Mouse (Mus musculus): ENCODE results near the gene Fam13c.
"Not testable (repeated sequence)": the region's sequence is repeated elsewhere in the genome, so short reads cannot be mapped to it uniquely, and the experiment has no call there.

Fam13c gene

GRCm38 (mm10) chr10:70439676-70440521 is at the start of gene Fam13c:
Gene Fam13c, plus strand, starts transcription at chr10:70440481.
- no peak for DNase-seq (ENCODE audit: low read depth)

- DNase-seq (ENCODE audit: low read depth), result no peak
Measured at GRCm38 (mm10) chr10:70395900-70396299, 44.4 kb upstream of the Fam13c start.

GRCm38 (mm10) chr10:70398224-70398623 is 42.1 kb upstream of the Fam13c start:
- no peak for DNase-seq (ENCODE audit: low read depth)

GRCm38 (mm10) chr10:70402006-70402405 is 38.3 kb upstream of the Fam13c start:
- no peak for DNase-seq (ENCODE audit: low read depth)

GRCm38 (mm10) chr10:70402711-70403110 is 37.6 kb upstream of the Fam13c start:
- no peak for DNase-seq (ENCODE audit: low read depth)

DNA sequence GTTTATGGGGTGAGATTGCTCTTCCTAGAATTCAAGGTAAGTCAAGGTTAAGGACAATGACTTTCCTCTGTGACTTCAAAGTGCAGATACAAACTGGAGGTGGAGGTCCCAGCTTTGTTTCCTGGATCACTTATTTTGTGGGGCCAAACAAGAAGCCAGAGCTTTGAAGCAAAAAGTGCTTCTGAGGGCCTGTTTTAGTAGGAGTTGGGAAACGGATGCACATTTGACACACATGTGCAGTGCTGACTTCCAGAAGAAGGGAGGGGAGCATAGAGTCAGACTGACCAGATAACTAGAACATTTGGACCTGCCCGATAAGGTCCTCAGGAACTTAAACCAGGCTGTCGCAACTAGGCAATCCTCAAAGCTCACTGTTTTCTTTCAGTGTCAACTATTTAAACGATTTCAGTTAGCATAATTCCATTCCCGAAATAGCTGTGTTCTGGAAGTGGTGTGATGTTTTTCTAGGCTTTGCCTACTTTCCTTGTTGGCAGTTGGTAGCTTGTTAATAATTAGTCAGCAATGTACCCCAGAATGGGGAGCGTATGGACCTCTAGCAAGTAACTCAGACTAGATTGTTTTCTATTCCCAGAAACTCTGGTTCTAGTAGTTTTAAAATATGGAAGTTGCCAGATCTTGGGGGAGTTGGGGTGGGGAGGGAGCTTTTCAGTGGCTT is 22.3 kb upstream of the Fam13c start:
- no peak for DNase-seq (ENCODE audit: low read depth)

DNA sequence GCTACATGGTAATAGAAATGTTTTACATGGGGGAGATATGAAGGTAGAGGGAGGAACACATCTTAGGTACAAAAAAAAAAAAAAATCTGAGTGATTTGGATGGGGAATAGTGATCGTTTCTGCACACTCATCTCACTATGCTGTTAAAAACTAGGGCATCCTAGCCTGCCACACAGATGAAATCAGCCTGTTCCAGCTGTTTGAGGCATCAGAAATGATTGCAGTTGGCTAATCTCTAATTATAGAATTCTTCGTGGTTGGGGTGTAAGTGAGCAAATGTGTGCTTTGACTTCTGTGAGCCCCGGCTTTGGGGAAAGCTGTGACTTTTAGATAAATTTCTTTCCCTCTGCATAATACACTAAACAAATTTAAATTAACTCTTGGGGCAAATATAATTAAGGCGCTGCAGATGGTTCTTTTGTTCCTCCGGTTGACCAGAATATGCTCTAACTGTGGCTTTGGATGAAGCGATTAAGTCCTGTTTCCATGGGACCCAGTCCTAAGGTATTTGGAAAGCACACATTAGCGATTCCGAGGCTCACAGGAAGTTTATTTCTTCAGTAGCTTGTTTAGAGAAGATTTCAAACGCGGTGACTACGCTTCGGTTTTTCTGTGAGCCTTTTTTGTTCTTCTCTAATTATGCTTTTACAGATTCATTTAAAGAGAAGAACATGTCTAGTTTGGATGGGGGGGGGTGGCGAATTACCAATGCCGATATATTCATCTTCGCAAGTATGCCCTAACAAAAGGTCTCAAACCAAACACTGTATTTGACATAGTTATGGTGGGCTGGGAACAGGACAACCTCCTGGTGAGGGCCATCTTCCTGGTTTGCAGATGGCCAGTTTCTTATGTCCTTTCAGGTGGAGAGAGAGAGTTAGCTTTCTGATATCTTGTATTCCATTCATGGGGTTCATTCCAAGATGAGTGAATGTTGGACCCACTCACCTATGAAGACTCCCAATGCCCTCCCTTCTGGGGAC is 20.7 kb upstream of the Fam13c start:
- no peak for DNase-seq (ENCODE audit: low read depth)

DNA sequence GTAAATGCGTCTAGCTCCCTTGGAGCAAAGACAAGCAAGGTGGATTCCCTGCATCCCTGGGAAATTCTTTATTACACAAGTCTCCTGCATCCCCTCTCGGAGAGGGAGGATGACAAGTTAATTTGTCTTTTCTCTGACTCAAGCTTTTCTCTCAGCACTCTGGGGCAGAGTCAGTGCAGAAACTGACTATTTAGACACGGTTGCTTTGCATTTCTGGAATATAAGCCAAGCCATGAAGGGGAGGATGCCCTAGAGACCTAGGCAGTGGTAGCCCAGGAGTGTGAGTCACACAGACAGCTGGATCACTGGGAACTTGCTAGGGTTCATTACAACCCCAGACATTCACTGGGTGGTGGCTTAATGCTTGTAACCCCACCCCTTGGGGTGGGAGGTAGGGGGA is 13.9 kb upstream of the Fam13c start:
- DNase-seq (ENCODE audit: low read depth), result no peak

DNA sequence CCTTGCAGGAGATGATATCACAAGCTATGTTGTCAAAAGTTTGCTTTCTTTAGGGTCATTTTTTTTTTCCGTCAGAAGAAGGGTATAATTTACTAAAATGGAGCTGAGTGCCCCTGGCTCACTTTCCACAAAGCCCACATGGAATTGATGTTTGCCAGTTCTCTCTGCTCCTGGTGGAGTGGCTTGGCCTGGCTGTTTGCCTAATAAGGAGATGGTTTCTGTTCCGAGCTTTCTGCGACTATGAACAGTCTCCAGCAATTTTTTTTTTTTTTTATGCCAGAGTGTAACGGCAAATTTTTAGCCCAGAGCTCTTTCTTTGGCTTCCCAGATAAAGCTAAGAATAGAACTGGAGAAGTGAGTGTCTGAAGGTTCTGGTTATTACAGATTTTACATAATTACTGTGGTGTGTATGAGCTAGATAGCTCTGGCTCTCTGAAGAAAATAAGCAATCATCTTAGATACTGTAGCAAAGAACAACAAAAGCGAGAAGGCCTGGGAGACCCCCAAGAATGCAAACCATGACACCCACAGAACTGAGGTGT is 12.1 kb upstream of the Fam13c start:
- no peak for DNase-seq (ENCODE audit: low read depth)

DNA sequence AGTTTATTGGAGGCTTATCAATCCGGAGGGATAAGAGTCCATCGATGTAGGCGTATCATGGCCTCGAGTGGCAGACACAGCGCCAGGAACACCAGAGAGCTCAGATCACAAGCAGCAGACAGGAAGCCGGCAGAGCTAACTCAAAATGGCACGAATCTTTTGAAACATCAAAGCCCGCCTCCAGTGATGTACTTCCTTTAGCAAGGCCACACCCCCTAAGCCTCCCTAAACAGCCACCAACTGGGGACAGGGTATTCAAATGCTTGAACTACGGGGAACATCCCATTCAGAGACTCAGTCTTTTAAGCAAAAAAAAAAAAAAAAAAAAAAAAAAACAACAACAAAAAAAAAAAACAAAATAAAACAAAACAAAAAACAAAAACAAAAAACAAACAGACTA is 10.9 kb upstream of the Fam13c start:
- DNase-seq (ENCODE audit: low read depth), result no peak

- DNase-seq (ENCODE audit: low read depth), result no peak
Measured at GRCm38 (mm10) chr10:70433334-70433733, 6.9 kb upstream of the Fam13c start.

GRCm38 (mm10) chr10:70433736-70434135 is 6.5 kb upstream of the Fam13c start:
- DNase-seq (ENCODE audit: low read depth), result not testable (repeated sequence)

DNA sequence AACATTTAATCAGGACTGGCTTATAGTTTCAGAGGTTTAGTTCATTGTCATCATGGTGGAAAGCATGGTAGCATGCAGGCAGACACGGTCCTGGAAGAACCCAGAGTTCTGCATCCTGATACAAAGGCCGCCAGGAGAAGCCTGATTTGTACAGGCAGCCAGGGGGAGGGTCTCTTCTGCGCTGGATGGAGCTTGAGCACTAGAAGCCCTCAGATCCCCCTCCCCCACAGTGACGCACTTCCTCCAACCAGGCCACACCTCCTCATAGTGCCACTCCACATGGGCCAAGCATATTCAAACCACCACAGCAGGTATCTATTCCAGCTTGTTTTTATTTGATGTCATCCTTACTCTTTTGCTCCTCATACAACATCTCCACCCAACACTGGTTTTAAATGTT is 3.6 kb upstream of the Fam13c start:
- no peak for DNase-seq (ENCODE audit: low read depth)

GRCm38 (mm10) chr10:70437289-70437688 is 3.0 kb upstream of the Fam13c start:
- DNase-seq (ENCODE audit: low read depth), result no peak

GRCm38 (mm10) chr10:70440639-70441461 is 569 bp downstream of the Fam13c start:
- no peak for DNase-seq (ENCODE audit: low read depth)

- DNase-seq (ENCODE audit: low read depth), result no peak
Measured at GRCm38 (mm10) chr10:70442156-70442555, 1.9 kb downstream of the Fam13c start.

DNA sequence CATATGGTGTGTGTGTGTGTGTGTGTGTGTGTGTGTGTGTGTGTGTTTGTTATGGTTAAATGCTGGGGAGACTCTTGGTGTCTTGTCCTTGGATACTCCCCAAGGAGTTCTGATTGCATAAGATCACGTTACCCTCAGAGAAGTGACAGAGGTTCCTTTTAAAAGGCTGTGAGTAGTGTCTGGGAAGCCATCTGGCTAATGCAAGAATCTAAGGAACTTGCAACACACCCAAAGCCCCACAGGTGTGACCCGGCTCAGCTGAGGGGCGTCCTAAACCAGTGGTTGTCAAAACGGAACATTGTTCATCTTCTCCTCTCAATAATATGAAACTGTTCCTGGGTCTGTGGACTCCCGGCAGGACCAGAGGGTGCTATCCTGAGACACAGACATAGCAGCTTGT is 2.3 kb downstream of the Fam13c start:
- DNase-seq (ENCODE audit: low read depth), result no peak

DNA sequence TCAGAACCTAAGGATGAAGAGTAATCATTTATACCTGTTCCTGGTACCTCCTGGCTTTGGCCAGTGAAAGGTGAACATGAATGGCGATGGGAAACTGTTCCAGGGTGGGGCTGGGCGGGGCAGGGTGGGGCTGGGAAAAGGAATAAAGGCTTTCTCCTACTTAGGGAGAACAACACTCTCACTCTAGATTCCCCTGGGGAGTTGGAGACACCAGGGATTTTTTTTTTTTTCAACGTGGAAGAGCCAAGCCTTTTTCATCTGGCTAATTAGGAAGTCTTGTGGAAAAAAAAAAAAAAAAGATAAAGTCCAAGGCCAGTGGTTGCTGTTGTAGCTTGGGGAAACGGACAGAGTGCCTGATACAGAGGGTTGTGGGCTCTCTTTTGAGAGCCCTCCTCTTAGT is 7.5 kb downstream of the Fam13c start:
- no peak for DNase-seq (ENCODE audit: low read depth)

DNA sequence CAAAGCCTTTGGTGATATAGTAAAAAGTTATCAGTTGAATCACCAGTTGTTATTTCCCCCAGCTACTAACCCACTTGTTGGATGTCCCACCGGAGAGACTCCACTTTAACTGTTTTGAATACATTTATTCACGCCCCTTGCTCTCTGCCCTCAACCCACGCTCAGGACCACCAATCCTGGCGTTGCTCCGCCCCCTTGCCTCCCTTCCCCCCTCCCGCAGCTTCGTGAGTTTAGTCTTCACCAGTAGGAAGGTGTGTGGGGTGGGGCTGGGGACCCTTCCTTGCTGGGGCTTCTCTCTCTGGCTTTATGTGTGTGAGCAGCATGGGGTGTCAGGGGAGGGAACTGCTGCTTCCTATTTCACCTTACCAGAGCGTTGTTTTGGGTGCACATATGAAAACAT is 8.9 kb downstream of the Fam13c start:
- DNase-seq (ENCODE audit: low read depth), result no peak

DNA sequence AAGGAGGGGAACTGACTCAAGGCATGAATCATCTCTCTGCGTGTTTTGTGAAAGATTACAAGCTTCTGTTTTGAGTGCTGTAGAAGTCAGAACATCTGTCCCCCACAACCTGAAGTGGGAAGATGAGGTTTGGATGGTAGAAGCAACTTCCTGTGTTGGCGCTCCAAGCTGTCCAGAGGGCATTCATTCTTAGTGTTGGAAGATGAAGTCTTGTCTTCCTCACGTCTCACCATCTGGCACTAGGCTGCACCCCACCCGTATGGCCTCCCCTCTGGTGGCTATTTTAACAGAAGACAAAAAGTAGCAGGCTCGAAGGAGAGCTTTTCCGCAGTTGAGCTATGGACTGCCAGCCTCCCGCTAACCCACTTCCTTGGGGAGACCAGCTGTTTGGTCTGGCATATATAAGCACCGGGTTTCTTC is 15.6 kb downstream of the Fam13c start:
- DNase-seq (ENCODE audit: low read depth), result no peak
